Mouse (Mus musculus) mouse embryonic stem cell (cell line): ENCODE measurements around the gene Atp11b.

Experiments
- in situ Hi-C, 2 experiments: fragments of 300-500 bp; cut with MboI; formaldehyde crosslinking; loops; 1 replicate in 1 of 2; 3 replicates in 1 of 2; pipeline ENCODE4 v1.14.3; 2019 to 2020; ENCODE audit warnings: low sequenced_read_pairs in 2 of 2, low pct_unique_long_range_greater_than_20kb in 1 of 2, mixed read lengths in 1 of 2; ENCODE audit not compliant: unreplicated experiment in 1 of 2

Atp11b gene

DNA sequence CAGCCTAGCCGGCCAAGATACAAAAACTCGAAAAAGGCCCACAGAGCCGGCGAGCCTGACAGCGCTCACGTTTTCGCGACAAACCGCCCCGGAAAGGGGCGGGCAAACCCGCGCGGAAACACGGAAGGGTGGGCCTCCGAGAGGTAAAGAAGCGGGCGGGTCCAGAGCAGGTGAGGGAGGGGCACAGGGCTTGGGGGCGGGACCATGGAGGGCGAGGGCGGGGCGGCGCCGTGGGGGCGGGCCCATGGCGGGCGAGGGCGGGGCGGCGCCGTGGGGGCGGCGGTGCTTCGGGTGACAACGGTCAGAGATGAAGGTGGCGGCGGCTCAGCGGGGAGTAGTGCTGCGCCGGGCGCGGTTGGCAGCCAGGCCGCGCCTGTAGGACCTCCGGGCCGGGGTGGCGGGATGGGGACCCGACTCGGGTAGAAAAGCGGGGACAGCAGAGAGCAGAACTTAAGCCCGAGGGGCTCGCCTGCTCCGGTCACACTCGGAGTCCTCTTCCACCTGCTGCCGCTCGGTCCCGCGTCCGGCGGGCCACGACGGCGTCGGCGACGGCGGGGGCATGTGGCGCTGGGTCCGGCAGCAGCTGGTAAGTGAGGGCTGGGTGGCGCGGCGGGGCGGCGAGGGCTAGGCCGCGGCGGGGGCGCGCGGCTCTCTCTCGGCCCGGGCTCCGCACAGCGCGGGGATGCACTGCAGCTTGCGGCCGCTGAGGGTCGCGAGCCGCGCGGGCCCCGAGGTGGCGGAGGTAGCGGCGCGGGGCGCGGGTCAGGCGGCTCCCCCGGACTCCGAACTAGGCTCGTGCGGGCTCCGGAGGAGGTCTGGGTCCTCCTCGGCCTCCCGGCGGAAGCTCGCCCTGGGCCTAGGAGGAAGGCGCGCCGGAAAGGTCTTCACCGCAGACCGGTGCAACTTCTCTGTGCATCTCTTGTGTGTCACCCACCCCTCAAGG, at the start of gene Atp11b:
Gene Atp11b (plus strand): TSS at position 282 of the 943 bp plus-strand sequence.
- in situ Hi-C loops, result no loop called here

DNA sequence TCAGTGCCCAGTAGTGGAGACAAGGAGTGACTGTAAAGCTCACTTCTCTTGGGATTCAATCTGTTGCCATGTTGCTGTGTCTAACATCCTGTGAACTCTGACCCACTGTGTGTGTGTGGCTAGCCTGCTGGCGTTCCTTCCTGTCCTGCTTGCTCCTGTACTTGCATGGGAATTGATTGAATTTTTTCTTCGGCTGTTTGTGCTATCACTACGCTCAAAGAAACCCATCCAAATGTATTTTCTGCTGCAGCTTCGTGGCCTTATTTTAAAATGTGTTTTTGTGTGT, 49.6 kb upstream of the Atp11b start:
- in situ Hi-C loops, result no loop called here

DNA sequence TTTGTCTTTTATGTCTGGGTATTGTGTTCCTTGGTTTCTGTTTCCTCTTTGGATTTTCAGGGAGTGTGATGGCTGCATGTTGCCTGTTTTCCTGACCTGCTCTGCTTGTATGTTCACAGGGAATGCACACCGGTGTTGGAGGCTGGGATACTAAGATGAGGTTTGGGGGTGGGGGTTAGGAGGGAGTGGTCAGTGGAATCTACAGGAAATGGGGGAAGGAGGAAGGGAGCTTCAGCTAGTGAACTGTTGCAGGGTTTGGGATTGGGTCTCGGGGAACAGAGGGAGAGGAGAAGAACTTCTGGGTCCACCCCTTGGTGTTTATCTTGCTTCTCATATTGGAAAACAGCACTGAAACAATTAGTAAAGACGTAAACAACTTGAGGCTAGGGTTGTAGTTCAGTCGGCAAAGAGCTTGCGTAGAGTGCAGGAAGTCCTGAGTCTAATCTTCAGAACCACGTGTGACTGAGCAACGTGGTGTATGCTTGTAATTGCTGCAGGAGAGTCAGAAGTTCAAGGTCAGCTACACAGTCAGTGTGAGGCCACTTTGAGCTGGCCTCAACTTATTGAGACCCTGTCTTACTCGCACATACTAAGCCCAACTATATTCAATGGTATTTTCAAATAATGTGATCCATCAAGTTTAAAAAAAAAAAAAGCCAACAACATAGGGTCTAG, 34.2 kb upstream of the Atp11b start:
- in situ Hi-C loops, result no loop called here

DNA sequence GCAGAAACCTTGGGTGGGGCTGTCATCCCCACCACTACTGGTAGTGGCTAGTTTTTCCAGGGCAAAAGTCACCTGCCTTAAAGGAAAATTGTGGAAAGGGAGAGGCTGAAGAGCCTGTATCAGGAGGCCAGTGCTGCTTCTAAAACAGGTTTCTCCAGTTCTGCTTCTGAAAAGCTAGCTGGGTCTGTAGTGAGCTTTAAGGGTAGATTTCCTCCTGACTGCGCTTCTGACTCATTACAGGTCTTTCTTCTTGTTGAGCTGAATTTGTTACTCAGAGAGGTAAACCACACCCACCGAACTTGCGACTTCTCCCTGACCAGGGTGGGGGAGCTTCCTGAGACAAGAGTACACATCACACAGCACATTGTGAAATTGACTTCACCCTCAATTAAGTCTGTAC, 33.1 kb upstream of the Atp11b start:
- in situ Hi-C loops, result no loop called here

DNA sequence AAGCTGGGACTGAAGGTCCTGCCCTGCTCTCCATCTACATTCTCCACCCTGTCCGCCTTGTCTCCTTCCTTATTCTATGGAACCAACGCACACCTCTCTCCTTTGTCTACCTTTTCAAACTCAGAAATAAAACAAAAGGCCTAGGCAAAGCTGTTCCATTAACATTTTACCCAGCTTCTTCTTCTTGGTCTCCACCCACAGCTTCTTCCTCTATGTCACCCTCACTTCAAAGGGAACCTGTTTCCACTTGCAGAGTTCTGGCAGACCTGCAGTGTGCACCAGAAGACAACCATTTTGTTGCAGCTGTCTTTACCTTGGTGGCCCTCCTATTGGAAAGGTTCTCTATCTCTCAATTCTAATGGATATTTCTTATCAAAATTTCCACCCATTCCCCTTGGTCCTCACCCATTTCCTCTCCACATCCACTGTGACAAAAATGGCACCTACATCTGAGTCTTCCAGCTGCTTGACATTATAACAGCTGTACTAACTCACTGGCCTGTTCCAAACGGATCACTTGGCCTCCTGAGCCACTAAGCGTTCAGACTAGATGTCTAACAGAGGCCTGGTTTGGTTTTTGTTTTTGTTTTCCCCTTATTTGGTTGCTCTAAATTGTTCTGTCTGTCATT, 32.0 kb upstream of the Atp11b start:
- in situ Hi-C loops, result no loop called here

DNA sequence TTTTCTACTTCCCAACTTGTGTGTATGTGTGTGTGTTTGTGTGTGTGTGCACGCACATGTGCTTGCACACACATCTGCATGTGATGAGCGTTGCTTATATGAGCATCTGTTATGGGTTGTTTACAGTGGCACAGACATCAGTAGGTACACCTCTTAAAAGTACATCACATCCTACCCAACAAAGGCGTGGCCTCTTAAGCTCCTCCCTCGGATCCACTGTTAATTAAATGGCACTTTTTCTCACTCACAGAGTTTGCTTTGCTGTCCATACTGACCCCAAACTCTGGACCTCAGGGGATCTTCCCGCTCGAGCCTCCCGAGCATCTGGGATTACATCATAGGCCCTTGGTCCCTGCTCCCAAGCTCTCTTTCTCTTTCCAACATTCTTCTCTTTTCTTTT, 31.1 kb upstream of the Atp11b start:
- in situ Hi-C loops, result no loop called here

DNA sequence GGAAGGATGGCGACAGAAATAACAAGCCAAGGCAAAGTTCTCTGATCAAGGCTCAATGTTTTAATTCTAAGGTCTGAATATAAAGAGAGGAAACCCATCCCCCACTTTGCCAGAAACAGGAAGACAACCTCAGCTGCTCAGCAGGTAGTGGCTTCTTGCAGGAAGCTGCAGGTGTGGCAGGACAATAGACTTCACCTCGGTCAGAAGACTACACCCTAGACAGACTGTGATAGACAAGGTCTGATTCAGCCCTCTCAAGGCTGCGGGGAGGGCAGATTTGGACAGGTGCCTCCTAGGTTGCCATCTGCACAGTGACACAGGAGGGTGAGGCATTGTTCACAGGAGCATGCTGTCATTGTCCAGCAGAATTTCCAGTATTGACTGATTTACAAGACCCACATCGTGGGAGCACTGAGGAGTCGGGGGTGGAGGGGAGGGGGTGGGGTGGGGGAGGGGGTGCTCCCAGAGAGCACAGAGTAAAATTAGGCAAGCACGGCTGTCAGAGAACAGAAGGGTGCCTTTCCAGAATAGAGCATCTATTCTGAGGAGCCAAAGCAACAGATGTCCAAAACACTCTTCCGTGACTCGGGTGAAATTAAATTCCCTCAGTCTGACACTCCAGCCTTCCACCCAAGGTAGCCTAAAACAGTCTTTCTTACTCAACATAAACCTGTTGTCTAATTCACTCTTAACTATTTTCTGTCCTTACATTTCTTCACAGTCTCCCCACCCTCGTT, 30.2 kb upstream of the Atp11b start:
- in situ Hi-C loops, result no loop called here

DNA sequence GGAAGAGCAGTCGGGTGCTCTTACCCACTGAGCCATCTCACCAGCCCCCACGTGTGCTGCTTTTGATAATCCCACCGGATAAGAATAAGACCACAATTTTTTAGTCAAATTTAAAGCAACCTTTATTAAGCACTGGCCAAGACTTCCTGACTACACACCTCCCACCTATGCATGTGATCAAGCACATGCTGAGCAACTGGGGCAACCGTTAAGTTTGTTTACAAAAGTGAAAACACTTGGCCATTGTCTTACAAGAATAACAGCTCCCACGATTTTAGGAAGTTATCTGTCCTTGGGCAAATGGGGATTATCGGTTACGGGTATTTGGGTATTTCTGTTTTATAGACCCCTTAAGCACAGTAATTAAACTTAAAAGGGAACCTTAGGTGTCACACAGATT, 28.8 kb upstream of the Atp11b start:
- in situ Hi-C loops, result no loop called here

DNA sequence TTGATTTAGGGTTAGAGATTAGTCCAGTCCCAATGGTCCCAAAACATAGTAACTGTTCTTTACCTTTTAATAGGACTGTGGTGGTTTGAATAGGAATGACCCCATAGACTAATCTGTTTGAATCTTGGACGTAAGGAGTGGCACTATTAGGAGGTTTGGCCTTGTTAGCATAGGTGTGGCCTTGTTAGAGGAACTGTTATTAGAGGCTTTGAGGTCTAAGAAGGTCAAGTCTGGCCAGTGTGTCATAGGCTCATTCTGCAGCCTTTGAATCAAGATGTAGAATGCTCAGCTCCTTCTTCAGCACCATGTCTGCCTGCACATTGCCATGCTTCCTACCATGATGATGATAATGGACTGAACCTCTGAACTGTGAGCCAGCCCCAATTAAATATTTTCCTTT, 27.0 kb upstream of the Atp11b start:
- in situ Hi-C loops, result no loop called here

DNA sequence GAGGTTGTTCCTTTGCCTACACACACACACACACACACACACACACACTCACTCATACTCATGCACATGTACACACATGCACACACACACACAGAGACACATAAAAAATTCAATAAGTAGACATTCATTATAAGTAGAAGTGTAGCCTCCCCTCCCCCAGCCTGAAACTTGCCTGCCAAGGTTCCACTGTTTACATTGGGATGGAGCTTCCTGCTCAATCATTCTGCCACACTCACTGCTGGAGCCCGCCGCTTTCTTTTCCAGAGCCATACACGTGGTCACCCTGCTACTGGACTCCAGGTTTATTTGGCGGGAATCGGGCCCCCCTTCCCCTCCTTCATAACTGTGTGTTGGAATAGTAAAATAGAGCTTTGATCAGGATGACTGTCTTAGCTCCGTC, 24.4 kb upstream of the Atp11b start:
- in situ Hi-C loops, result no loop called here

DNA sequence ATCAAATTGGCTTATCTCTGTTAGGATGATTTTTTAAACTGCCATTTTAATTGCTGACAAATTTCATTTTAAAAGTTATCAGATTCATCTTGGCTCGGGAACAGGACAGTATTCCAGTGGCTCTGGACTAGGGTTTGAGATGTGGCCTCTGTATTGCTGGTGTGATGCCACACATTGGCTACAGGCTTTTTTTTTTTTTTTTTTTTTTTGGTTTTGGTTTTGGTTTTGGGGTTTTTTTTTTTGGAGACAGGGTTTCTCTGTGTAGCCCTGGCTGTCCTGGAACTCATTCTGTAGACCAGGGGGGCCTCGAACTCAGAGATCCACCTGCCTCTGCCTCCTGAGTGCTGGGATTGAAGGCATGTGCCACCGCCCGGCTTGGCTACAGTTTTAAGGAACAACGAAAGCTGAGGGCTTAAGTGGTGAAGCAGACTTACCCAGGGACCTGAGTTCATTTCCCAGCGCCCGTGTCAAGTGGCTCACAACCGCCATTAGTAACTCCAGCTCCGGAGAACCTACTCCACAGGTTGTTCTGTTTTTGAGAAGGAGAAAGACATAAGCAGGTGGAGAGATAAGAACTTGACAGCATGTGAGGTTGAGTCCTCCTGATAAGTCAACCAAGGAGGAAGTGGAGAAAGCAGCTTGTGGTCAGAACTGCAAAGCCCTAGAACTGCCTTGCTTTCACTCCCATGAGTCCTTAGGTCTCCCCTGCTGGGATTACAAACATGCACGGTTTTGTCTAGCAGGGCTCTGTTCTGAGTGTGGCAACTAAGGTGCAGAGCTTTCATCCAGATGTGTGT, 21.7 kb upstream of the Atp11b start:
- in situ Hi-C loops, result no loop called here

DNA sequence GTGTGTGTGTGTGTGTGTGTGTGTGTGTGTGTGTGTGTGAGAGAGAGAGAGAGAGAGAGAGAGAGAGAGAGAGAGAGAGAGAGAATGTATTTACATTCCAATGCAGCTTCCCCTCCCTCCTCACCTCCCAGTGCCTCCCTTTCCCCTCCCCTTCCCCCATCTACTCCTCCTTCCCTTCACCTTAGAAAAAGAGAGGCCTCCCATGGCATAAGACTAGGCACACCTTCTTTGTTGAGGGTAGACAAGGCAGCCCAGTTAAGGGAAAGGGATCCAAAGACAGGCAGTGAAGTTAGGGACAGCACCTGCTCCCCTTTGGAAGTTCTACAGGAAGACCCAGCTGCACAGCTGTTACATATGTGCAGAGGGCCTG, 21.1 kb upstream of the Atp11b start:
- in situ Hi-C loops, result no loop called here

DNA sequence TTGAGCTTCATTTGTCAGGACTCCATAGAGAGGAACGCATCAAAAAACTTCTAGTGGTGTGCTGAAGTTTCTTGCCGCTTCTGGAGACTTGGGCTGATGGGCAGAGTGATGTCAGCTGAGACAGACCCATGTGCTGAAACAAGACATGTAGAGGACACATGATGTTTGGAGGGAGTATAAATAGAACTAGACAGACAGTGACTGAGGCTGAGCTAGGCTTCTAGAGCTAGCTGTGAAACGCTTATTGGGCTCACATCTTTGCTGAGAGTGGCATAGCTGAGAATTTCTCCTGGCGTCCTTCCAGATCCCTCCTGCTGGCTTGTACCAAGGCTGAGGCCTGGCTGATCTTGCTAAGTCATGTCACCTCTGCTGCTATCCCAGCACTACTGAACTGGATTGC, 19.4 kb upstream of the Atp11b start:
- in situ Hi-C loops, result no loop called here

DNA sequence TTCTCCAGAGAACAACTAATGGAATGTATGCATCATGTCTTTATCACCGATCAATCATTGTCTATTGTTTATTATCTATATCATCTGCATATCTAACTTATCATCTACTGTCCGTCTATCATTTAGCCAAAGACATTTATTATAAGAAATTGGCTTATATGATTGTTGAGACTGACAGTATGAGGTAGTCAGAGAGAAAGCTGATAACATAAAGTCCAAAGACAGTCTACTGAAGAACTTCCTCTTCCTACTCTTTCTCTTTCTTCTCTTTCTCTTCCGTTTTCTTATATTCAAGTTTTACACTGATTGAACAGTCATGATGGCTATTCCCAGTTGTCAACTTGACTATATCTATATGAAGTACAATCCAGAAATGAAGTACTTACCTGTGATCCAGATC, 15.8 kb upstream of the Atp11b start:
- in situ Hi-C loops, result no loop called here

DNA sequence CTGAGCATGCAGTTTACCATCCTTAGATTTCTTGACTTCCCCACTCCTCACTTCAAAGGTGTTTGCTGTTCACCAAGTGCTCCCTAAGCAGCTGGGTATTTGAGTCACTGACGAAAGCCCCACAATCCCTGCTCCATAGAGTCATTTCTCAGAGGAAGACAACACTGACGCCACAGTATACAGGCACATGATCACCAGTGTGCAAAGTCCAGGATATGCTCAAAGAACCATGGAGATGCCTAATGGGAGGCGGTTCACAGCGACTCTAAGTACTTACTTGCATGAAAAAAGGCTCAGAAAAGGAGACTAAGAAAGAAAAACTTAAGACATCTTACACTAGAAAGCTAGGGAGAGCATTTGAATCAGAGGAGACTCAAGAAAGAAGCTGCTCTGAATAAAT, 8.9 kb upstream of the Atp11b start:
- in situ Hi-C loops, result no loop called here

DNA sequence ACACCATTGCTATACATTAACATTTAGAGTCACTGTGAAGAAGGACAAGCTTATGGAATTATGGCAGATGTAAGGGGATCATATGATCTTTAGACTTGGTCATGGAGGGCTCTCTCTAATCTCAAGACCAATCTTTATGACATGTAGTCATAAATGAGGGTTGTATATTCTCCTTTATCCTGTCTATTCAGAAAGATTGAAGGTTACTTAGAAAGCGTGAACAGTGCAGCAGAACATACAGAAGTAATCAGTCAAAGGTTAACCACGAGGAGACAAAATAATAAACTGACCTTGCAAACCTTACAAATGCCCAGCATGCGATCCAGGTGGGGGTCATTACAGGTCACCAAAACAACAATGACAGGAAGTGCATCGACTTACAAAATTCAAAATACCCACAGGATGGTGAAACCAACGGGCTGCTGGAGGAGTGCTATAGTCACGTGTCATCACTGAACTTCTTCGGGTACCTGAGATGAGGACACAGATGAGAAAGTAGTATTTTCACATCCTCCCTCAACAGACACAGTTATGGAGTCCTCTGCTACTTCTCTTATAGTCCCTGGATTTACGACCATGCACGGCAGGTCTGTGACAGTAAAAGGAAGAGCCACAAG, 7.0 kb upstream of the Atp11b start:
- in situ Hi-C loops, result no loop called here

DNA sequence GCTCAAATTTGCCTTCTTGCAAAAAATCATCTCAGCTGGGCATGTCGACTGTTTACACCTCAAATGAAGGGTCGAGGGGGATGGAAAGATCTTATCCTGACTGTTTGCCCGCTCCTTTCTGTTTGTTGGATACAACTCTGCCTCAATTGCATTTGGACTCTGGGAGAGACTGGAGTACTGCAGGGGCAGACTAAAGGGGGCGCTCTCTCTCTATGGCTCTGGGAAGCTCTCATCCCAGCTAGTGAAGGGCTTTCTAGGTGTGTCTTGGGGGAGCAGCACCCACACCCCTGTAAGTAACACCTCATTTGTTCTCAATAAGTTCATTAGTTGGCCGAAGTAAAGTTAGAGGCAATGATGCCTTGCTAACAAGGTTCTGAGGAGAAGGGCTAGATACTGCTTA, 3.6 kb upstream of the Atp11b start:
- in situ Hi-C loops, result no loop called here

DNA sequence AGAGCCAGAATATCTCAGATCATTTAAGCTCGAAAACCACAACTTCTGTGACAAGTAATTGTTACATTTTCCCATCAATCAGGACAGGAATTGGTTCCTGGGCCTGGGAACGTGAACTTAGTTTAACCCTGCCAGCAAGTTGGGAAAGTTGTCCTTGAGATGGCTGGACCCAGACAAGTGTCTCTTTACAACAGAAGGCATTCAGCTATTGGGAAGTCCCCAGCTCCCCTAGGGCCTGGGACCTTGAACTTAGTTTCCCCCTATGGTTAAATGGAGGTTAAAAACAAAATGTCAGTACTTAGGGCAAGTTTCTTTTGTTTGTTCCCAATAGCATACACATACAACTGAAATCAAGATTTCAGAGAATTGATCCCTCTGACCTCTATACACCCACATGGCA, 2.2 kb upstream of the Atp11b start:
- in situ Hi-C loops, result no loop called here
